Mouse (Mus musculus): Measurements from ENCODE around the gene Map2k5. TPM values are rescaled to one million over a fixed set of nuclear protein-coding genes. Genes with fewer than 3 reads are reported as not detected.

Map2k5 gene
- 10 to 100 TPM; 29.8 to 30.6 TPM for total RNA-seq (2021)

DNA sequence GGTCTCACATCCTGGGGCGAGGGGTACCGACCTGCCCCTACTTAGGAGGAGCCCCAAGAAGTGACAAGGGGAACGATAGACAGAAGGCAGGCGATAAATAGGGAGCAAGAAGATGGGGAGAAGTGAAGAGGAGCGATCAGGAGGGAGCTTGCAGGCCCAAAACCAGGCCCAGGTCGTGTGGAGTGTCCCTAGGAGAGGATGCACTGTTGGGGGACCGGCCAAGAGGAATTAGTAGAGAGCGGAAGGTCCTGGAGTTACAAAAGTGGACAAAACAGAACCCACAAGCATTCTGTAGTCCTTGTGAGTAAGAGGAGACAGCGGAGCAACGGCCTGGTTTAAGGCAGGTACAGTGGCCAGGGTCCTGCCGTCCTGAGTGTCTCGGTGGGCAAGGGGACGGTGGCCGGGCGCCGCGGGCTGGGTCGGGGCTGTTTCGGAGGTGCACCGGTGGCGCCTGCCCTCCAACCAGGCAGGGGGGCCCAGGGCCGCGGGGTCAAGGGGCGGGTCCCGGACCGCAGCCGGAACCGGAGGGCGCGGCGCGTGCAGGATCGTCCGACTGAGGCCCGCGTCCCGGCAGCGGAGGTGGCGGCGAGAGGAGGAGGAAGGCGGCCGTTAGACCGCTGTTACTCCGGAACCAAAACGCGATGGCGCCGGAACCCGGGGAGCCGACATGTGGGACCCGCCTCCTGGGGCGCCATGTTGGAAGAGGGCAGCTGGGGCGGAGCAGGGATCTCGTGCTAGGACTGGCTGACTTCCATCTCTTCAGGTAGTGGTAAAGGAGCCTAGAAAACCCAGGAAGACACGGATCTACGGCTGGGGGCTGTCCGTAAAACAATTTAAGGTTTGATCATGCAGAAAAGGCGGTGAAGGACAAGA is at the start of gene Map2k5:
Gene Map2k5, minus strand, starts transcription at position 633 of the 873 bp plus-strand sequence.
- intact Hi-C loops (cut with DNase I), result loop anchor here (2.0 kb wide), 1 partner anchor 21 kb away; the partner anchor contains the start of gene 2300009A05Rik
- DNase-seq (ENCODE audit: low spot score in 2 of 2), result peak; percentile 91 to 94

- intact Hi-C loops (cut with DNase I), result no loop called here
- DNase-seq (ENCODE audit: low spot score in 2 of 2), result peak; percentile 2 to 45
Measured at GRCm38 (mm10) chr9:63421096-63421736, 43.5 kb upstream of the Map2k5 start.

- DNase-seq (ENCODE audit: low spot score in 2 of 2), result no peak
Measured at GRCm38 (mm10) chr9:63420396-63420795, 42.7 kb upstream of the Map2k5 start.

GRCm38 (mm10) chr9:63400176-63400575 is 22.5 kb upstream of the Map2k5 start:
- intact Hi-C loops (cut with DNase I), result loop anchor here (5.0 kb wide), 1 partner anchor 62 kb away; no protein-coding TSS in a partner anchor
- DNase-seq (ENCODE audit: low spot score in 2 of 2), result no peak

More at GRCm38 (mm10) chr9:63420396-63420795, 42.7 kb upstream of the Map2k5 start:
- intact Hi-C loops (cut with DNase I), result no loop called here

GRCm38 (mm10) chr9:63399463-63399815 is 21.7 kb upstream of the Map2k5 start:
- DNase-seq (ENCODE audit: low spot score in 2 of 2), result no peak

DNA sequence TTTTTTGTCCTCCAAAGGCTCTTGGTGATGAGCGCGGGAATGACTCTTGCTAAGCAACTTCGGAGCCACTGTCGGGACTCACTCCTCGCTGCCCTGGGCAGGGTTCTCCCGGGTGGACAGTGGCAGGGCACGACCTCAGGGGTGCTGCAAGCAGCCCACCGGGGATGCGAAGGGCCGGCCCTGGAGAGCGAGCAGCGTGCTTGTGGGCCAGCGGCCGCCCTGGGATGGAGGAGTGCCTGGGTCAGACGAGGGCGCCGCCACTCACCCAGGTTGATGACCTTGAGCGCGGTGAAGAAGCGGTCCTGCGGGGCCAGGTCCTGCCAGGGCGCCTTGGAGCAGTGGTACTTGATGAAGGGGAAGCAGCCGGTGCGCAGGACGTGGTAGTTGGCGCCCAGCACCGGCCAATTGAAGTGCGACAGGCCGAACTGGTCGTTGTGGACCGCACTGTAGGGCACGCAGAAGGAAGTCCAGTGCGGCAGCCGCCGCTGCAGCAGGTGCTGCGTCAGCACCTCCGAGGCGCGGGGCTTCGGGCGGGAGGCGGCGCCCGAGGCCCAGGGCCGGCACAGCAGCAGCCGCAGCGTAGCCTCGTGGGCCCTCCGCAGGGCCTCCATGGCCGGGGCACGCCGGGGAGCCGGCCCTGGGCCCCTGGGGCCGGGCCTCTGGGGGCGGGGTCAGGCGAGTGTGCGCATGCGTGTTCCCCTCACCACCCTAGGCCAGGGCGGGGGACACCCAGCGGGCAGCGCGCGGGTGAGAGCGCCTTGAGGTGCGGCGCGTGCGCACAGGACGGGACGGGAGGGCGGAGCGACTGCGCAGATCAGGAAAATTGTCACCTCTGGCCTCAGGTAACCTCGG is 21.1 kb upstream of the Map2k5 start, which contains the start of gene 2300009A05Rik:
Gene 2300009A05Rik, minus strand, starts transcription at position 636 of the 852 bp plus-strand sequence.
- intact Hi-C loops (cut with DNase I), result loop anchor here (2.0 to 5.0 kb wide), 2 partner anchors 22 to 252 kb away; partner anchors contain the start of genes Map2k5 and Skor1
- peak; percentile 92 to 94 for DNase-seq (ENCODE audit: low spot score in 2 of 2)

More at GRCm38 (mm10) chr9:63399463-63399815, 21.7 kb upstream of the Map2k5 start:
- intact Hi-C loops (cut with DNase I), result loop anchor here (2.0 to 5.0 kb wide), 2 partner anchors 23 to 252 kb away; partner anchors contain the start of genes Map2k5 and Skor1

GRCm38 (mm10) chr9:63395612-63396011 is 17.9 kb upstream of the Map2k5 start:
- intact Hi-C loops (cut with DNase I), result loop anchor here (5.0 kb wide), 1 partner anchor 248 kb away; the partner anchor contains the start of gene Skor1

GRCm38 (mm10) chr9:63391307-63391706 is 13.6 kb upstream of the Map2k5 start:
- intact Hi-C loops (cut with DNase I), result no loop called here
- no peak for DNase-seq (ENCODE audit: low spot score in 2 of 2)

More at GRCm38 (mm10) chr9:63395612-63396011, 17.9 kb upstream of the Map2k5 start:
- peak; percentile 12 to 75 for DNase-seq (ENCODE audit: low spot score in 2 of 2)

GRCm38 (mm10) chr9:63382761-63383160 is 5.1 kb upstream of the Map2k5 start:
- no peak for DNase-seq (ENCODE audit: low spot score in 2 of 2)
- intact Hi-C loops (cut with DNase I), result no loop called here

DNA sequence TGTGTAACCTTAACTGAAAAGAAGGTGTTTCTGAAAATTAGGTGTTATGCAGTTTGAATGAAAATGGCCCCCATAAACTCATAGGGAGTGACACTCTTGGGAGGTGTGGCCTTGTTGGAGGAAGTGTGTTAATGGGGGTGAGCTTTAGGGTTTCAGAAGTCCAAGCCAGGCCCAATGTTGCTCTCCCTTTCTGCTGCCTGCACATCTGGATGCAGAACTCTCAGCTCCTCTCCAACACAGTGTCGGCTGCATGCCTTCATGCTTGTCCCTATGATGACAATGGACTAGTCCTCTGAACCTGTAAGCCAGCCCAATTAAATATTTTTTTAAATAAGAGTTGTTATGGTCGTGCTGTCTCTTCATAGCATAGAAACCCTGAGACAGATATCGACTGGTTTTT is 2.6 kb upstream of the Map2k5 start:
- intact Hi-C loops (cut with DNase I), result no loop called here
- no peak for DNase-seq (ENCODE audit: low spot score in 2 of 2)

DNA sequence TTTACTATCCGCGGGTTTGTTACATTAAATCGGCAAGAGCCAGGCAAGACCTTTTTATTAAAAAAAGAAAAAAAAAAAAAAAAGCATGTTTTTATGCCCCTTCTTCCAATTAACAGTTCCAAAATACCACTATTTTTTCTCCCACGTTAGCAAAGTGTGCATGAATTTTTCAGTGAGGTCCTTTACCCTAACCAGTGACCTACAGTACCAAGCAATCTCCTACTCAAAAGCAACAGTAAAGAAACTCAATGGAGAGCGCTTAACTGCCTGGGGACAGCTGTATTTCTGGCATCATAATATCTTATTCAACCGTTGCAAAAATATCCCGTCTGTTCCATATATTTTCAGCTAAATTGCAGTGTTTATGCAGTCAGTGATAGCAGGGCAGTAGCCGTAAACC is 472 bp upstream of the Map2k5 start:
- intact Hi-C loops (cut with DNase I), result no loop called here
- DNase-seq (ENCODE audit: low spot score in 2 of 2), result no peak

- no peak for DNase-seq (ENCODE audit: low spot score in 2 of 2)
- intact Hi-C loops (cut with DNase I), result no loop called here
Measured at GRCm38 (mm10) chr9:63373315-63373714, 4.4 kb downstream of the Map2k5 start.

DNA sequence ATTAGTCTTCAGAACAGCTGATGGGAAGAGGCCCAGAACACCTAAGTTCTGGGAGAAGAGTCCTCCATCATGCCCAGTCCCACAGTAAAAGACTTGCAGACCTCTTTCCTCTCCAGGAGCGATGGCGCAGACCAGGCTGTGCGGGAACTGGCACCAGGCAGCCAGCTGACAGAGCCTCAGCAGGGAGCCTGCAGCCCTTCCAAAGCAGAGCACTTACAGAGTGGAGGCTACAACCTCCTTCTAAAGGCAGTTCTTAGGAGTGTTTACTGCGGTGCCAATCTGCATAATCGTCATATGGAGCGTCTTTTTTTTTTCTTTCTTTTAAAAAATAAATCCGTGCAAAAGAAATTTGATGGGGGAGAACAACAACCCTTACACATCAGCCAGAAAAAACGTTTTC is 5.2 kb downstream of the Map2k5 start:
- intact Hi-C loops (cut with DNase I), result no loop called here

DNA sequence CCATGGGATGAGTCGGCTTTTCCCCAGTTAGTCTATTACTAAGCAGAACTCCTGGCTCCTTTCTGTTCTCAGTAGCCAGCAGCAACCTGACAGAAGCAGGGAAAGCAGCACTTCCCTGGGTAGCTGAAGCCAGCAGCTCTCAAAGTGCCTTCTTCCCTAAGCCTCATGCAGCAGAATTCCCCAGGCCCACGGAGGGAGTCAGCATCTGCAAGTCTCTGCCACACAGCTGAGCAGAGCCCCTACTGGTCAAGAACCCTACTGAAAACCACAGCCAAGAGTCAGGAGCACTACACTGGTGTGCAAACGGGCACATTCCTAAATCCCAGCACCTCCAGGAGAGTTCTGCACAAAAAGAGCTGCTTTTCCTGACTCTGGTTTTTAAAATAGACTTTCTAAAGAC is 17.3 kb downstream of the Map2k5 start:
- peak in 1 of 2 experiments; percentile 28 for DNase-seq (ENCODE audit: low spot score in 2 of 2)
- intact Hi-C loops (cut with DNase I), result no loop called here

More for the DNA sequence above, 5.2 kb downstream of the Map2k5 start:
- no peak for DNase-seq (ENCODE audit: low spot score in 2 of 2)

DNA sequence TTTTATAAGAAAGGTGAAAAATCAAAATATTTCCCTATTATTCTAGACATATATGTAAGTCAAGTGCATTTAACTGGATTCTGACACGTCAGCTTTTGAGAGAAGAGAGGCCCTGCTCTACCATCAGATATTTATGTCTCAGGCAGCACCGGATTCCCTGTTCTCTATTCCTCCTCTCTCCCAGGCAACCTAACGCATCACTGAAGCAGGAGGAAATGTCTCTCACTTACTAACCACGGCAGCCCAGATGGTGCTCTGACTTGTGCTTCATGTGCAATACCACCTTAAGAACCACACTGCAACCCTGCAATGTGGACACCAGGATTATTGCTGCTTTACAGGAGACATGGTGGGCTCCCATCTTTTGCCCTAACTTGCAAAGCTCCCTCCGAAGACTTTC is 18.7 kb downstream of the Map2k5 start:
- intact Hi-C loops (cut with DNase I), result no loop called here
- DNase-seq (ENCODE audit: low spot score in 2 of 2), result peak; percentile 27 to 59

DNA sequence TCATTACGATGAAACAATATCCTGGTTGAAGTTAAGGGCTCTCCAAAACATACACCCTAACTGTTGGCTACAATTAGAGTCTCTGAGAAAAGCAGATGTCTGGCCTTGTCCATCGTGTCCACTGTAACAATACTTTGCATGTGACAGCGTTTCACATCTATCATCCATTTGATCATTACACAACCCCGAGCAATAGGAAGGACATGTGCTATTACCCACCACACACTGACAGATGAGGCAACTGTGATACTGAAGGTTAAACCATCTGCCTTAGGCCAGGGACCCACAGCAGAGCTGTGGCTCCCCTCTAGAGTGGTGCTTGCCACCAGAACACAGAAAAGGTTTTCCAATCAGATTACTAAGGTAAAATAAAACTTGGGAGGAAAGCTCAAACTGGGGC is 21.0 kb downstream of the Map2k5 start:
- DNase-seq (ENCODE audit: low spot score in 2 of 2), result no peak

DNA sequence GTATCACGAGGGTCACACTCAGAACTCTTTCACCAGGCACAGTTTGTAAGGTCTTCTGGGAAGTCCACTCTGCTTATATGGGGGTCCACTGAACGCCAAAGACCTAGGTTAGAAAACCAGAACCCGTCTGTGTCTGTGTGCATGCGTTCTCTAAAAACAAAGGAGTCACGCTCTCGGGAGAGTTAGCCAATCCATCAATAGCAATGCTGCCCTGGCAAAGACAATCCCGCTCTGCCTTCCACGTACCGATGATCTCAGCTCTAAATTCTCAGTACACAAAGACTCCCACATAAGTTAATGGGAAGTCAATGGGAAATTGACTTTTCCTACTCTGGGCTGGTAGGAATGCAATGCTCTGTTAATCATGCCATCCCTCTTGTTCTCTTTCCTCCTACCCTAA is 21.4 kb downstream of the Map2k5 start:
- intact Hi-C loops (cut with DNase I), result no loop called here
- DNase-seq (ENCODE audit: low spot score in 2 of 2), result no peak

More for the DNA sequence above, 21.0 kb downstream of the Map2k5 start:
- intact Hi-C loops (cut with DNase I), result no loop called here

DNA sequence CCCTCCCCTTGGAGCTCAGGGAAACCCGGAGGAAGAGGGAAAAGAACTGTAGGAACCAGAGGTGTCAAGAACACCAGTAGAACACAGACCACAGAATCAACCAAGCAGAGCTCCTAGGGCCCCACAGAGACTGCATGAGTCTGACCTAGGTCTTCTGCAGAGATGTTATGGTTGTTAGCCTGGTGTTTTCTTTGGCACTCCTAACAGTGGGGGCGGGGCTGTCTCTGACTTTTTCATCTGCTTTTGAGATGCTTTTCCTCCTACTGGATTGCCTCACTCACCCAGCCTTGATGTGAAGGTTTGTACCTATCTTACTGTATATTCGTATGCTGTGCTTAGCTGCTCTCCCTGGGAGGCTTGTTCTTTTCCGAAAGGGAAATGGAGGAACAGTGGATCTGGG is 23.5 kb downstream of the Map2k5 start:
- DNase-seq (ENCODE audit: low spot score in 2 of 2), result no peak
- intact Hi-C loops (cut with DNase I), result no loop called here

DNA sequence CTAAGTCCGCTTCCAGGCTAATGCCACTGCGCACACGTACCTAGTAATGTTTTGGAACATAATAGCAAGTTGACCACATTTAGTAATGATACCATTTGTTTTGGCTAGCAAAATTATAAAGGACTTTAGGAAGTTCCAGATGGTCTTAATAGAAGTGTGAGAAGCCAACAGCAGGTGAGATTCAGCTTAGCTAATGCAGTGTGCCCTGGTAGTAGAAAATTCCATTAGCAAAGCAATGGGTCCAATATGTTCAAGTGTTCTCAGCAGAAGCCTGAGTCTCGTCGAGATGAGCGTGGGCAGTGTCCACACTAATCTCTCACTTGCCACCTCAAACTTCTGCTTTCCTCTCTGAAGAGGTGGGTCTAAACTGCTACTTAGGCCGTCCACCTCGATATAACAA is 27.7 kb downstream of the Map2k5 start:
- DNase-seq (ENCODE audit: low spot score in 2 of 2), result no peak
- intact Hi-C loops (cut with DNase I), result no loop called here
